Mouse (Mus musculus) liver, adult 2 months (tissue): Measurements from ENCODE around the gene Agtpbp1.

Source experiments
- CTCF ChIP-seq: fragments of 200-500 bp; IDR thresholded peaks from 2 replicates; pipeline ENCODE4 v1.5.1; 2011; ENCODE audit warnings: low read depth, low read length, control low read depth
- POLR2A ChIP-seq: fragments of 200-500 bp; IDR thresholded peaks from 2 replicates; pipeline ENCODE4 v1.6.1; 2011; ENCODE audit warnings: low read length, control low read depth; ENCODE audit not compliant: insufficient read depth; ENCODE audit errors: extremely low read depth

DNA sequence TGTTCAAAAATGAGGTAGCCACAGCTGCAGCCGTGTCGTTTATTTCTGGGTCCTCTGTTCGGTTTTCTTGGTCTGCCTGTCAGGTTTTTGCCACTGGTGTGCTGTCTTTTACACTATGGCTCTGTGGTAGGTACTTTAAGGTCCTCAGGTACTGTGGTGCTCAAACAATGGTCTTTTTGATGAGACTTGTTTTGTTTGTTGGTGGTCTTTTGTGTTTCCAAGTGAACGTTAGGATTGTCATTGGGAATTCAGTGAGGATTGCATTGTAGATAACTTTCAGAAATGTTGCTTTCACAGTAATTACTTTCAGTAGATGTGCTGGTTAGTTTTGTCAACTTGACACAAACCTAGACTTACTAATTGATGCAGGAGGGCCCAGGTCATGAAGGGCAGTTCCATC is 4.6 kb upstream of the Agtpbp1 start:
- no peak for TF ChIP-seq CTCF
- TF ChIP-seq POLR2A = no peak
